Mouse (Mus musculus) layer of hippocampus, adult 2 months (tissue): ENCODE measurements at regions not wholly inside any gene's neighbourhood (a gene's known extent, or its start where the extent isn't known, plus 50 kb on each side); places are given as distances from the start of the nearest gene placed in this dataset.

ENCODE experiments used
- DNase-seq, 2 experiments: peaks; one replicate each; pipeline ENCODE4 v3.0.0; 2022; ENCODE audit warnings: low spot score in 2 of 2
- H3K27ac ChIP-seq: fragments of 200-600 bp; 2 replicates; pipeline ENCODE4 v1.8.1; 2022
- H3K4me3 ChIP-seq: fragments of 200-600 bp; 2 replicates; pipeline ENCODE4 v1.8.1; 2022; ENCODE audit warnings: mild to moderate bottlenecking
- CTCF ChIP-seq: fragments of 200-600 bp; conservative IDR thresholded peaks from 2 replicates; pipeline ENCODE4 v1.8.1; 2022; ENCODE audit warnings: antibody characterized with exemption, mild to moderate bottlenecking, moderate library complexity

- peak; percentile 30 to 53 for DNase-seq
- Histone ChIP-seq H3K4me3 (peak overlapping the region; percentile 13; the same call in 1 of the 2 replicates), H3K27ac (peak overlapping the region; percentile 77)
- TF ChIP-seq CTCF: no peak
Observed at GRCm38 (mm10) chr6:10970587-10971138, 936.6 kb downstream of the Ndufa4 start.

- Histone ChIP-seq H3K27ac (peak overlapping the region; percentile 77), H3K4me3 (peak overlapping the region; percentile 13; the same call in 1 of the 2 replicates)
- TF ChIP-seq CTCF: no peak
- peak; percentile 26 to 70 for DNase-seq
Observed at GRCm38 (mm10) chr6:10969841-10970536, 937.3 kb downstream of the Ndufa4 start.

GRCm38 (mm10) chr6:10943545-10943944, 963.8 kb downstream of the Ndufa4 start:
- no peak for DNase-seq
- TF ChIP-seq CTCF: no peak
- no peak overlapping the region for H3K4me3 ChIP-seq
- H3K27ac ChIP-seq: no peak overlapping the region

- DNase-seq: no peak
- TF ChIP-seq CTCF: no peak
- Histone ChIP-seq H3K4me3 (no peak overlapping the region), H3K27ac (no peak overlapping the region)
Observed at GRCm38 (mm10) chr6:10941470-10941869, 965.8 kb downstream of the Ndufa4 start.
